Mouse (Mus musculus): Measurements from ENCODE around the gene Zmynd19. TPM values are rescaled to one million over a fixed set of nuclear protein-coding genes. Genes with fewer than 3 reads are reported as not detected.

Gene Zmynd19
- total RNA-seq (2021) (10 to 100 TPM; 16.7 to 17.5 TPM), polyA plus RNA-seq (2012; rRNA removed) (6.4 and 10.0 TPM in 2 replicates)
- long read RNA-seq, partial matches to known transcripts, result 0 of 4 reads
- long read RNA-seq, other reads (novel, unspliced or antisense), result 2 of 4 reads

- Histone ChIP-seq H3K27ac (peak within 1 kb of the TSS; percentile 55; the same call in 1 of the 2 replicates), H3K36me3 (ENCODE audit: control insufficient read depth, insufficient read depth, low read length) (no peaks in the 10 kb centered on the region), H3K79me2 (replicated peaks; ENCODE audit: control insufficient read depth, insufficient read depth, low read length) (no peaks in the 10 kb centered on the region), H3K9ac (ENCODE audit: low read depth, low read length) (peak within 1 kb of the TSS; percentile 88), H3K27me3 (ENCODE audit: control insufficient read depth, insufficient read depth, low read length) (no peaks in the 10 kb centered on the region), H3K4me3 (peak within 1 kb of the TSS; percentile 90), H3K4me1 (ENCODE audit: control insufficient read depth, insufficient read depth, low read length) (peaks cover 3% of the 10 kb centered on the region)
- WGBS, result under 1% methylated on average over 107 of the region's 108 CpGs
- peak; percentile 98 for DNase-seq
- intact Hi-C loops (cut with DNase I), result no loop called here
- TF ChIP-seq CTCF (IDR thresholded peaks at IDR 0.05) (no peak), POLR2A (IDR thresholded peaks at IDR 0.05; ENCODE audit: insufficient read depth, low read depth, low read length) (peak; percentile 59; the same call in 1 of the 2 replicates), EP300 (IDR thresholded peaks at IDR 0.05; ENCODE audit: insufficient read depth, low read depth, low read length) (no peak)
These were observed at the start of gene Zmynd19 for GRCm38 (mm10) chr2:24949421-24950188. Gene Zmynd19 (plus strand): TSS chr2:24949792.

GRCm38 (mm10) chr2:24901055-24901454 is 48.5 kb upstream of the Zmynd19 start:
- Histone ChIP-seq H3K4me3 (no peak overlapping the region), H3K79me2 (replicated peaks; ENCODE audit: control insufficient read depth, insufficient read depth, low read length) (peaks cover 16% of the 10 kb centered on the region), H3K27ac (no peak overlapping the region), H3K36me3 (ENCODE audit: control insufficient read depth, insufficient read depth, low read length) (peaks cover 6% of the 10 kb centered on the region), H3K27me3 (ENCODE audit: control insufficient read depth, insufficient read depth, low read length) (no peaks in the 10 kb centered on the region), H3K4me1 (ENCODE audit: control insufficient read depth, insufficient read depth, low read length) (peaks cover 10% of the 10 kb centered on the region), H3K9ac (ENCODE audit: low read depth, low read length) (no peak overlapping the region)
- TF ChIP-seq EP300 (IDR thresholded peaks at IDR 0.05; ENCODE audit: insufficient read depth, low read depth, low read length), result no peak
- TF ChIP-seq POLR2A (IDR thresholded peaks at IDR 0.05; ENCODE audit: insufficient read depth, low read depth, low read length), result no peak
- TF ChIP-seq CTCF (IDR thresholded peaks at IDR 0.05), result no peak
- 50% methylated on average over 5 of the region's 5 CpGs for WGBS
- intact Hi-C loops (cut with DNase I), result no loop called here
- DNase-seq, result no peak

GRCm38 (mm10) chr2:24902999-24903398 is 46.6 kb upstream of the Zmynd19 start:
- intact Hi-C loops (cut with DNase I), result no loop called here
- H3K27ac ChIP-seq, result no peak overlapping the region
- H3K4me1 ChIP-seq (ENCODE audit: control insufficient read depth, insufficient read depth, low read length), result peaks cover 9% of the 10 kb centered on the region
- H3K4me3 ChIP-seq, result no peak overlapping the region
- no peak for DNase-seq
- peaks cover 10% of the 10 kb centered on the region for H3K36me3 ChIP-seq (ENCODE audit: control insufficient read depth, insufficient read depth, low read length)
- no peaks in the 10 kb centered on the region for H3K27me3 ChIP-seq (ENCODE audit: control insufficient read depth, insufficient read depth, low read length)
- H3K9ac ChIP-seq (ENCODE audit: low read depth, low read length), result no peak overlapping the region
- no peak for TF ChIP-seq POLR2A (IDR thresholded peaks at IDR 0.05; ENCODE audit: insufficient read depth, low read depth, low read length)
- TF ChIP-seq EP300 (IDR thresholded peaks at IDR 0.05; ENCODE audit: insufficient read depth, low read depth, low read length), result no peak
- TF ChIP-seq CTCF (IDR thresholded peaks at IDR 0.05), result peak; percentile 39
- 80% methylated on average over 6 of the region's 6 CpGs for WGBS
- H3K79me2 ChIP-seq (replicated peaks; ENCODE audit: control insufficient read depth, insufficient read depth, low read length), result peaks cover 5% of the 10 kb centered on the region

GRCm38 (mm10) chr2:24904823-24905652 is 44.6 kb upstream of the Zmynd19 start:
- Histone ChIP-seq H3K9ac (ENCODE audit: low read depth, low read length) (no peak overlapping the region), H3K4me3 (no peak overlapping the region), H3K27ac (no peak overlapping the region), H3K79me2 (replicated peaks; ENCODE audit: control insufficient read depth, insufficient read depth, low read length) (peaks cover 7% of the 10 kb centered on the region), H3K36me3 (ENCODE audit: control insufficient read depth, insufficient read depth, low read length) (peaks cover 10% of the 10 kb centered on the region), H3K27me3 (ENCODE audit: control insufficient read depth, insufficient read depth, low read length) (no peaks in the 10 kb centered on the region), H3K4me1 (ENCODE audit: control insufficient read depth, insufficient read depth, low read length) (peaks cover 9% of the 10 kb centered on the region)
- intact Hi-C loops (cut with DNase I), result no loop called here
- TF ChIP-seq POLR2A (IDR thresholded peaks at IDR 0.05; ENCODE audit: insufficient read depth, low read depth, low read length), result no peak
- TF ChIP-seq EP300 (IDR thresholded peaks at IDR 0.05; ENCODE audit: insufficient read depth, low read depth, low read length), result no peak
- no peak for TF ChIP-seq CTCF (IDR thresholded peaks at IDR 0.05)
- no peak for DNase-seq
- 65% methylated on average over 11 of the region's 11 CpGs for WGBS

- no peak overlapping the region for H3K27ac ChIP-seq
- H3K27me3 ChIP-seq (ENCODE audit: control insufficient read depth, insufficient read depth, low read length), result no peaks in the 10 kb centered on the region
- H3K36me3 ChIP-seq (ENCODE audit: control insufficient read depth, insufficient read depth, low read length), result peaks cover 10% of the 10 kb centered on the region
- no peak overlapping the region for H3K9ac ChIP-seq (ENCODE audit: low read depth, low read length)
- intact Hi-C loops (cut with DNase I), result no loop called here
- WGBS, result 13% methylated on average over 2 of the region's 2 CpGs
- H3K79me2 ChIP-seq (replicated peaks; ENCODE audit: control insufficient read depth, insufficient read depth, low read length), result peaks cover 9% of the 10 kb centered on the region
- no peak for DNase-seq
- no peak overlapping the region for H3K4me3 ChIP-seq
- TF ChIP-seq POLR2A (IDR thresholded peaks at IDR 0.05; ENCODE audit: insufficient read depth, low read depth, low read length) (no peak), EP300 (IDR thresholded peaks at IDR 0.05; ENCODE audit: insufficient read depth, low read depth, low read length) (no peak), CTCF (IDR thresholded peaks at IDR 0.05) (no peak)
- peaks cover 9% of the 10 kb centered on the region for H3K4me1 ChIP-seq (ENCODE audit: control insufficient read depth, insufficient read depth, low read length)
These were observed 43.9 kb upstream of the Zmynd19 start for GRCm38 (mm10) chr2:24905653-24906155.

Measured in heart, adult 2 months (tissue).